ENCODE assay signal across 12 mouse cellular contexts in the genomic region with DNA sequence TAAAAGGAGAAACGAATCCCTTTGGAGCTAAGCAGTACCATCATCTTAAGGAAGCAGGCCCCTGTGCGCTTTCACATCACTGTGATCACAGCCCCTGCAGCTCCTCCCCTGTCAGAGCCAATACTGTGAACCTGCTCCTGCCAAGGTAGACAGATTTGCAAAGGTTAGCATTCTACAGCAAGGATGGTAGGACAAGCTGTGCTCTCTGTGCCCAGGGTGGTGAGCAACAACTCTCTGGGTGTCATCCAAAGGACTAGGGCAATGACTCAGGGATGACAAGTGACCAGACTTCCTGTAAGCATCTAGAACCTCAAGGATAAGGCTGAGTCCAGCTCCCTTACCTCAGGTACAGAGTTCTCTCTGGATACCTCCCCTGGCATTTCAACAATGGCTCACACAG.
"Had no signal": no experiment of that assay in that cellular context is flagged by ENCODE, and none has a peak within 500 bp of the region (broad histone marks: within the 10 kb centered on the region; RNA-seq: fewer than 3 reads in every experiment).

No protein-coding gene starts in this region.

- H3K4me3 ChIP-seq: intestine, embryonic 15.5 days; left cerebral cortex, adult 2 months; liver, embryonic 13.5 days had no signal

- H3K36me3 ChIP-seq: intestine, embryonic 15.5 days; liver, embryonic 13.5 days had no signal

- H3K27me3 ChIP-seq: intestine, embryonic 15.5 days; liver, embryonic 13.5 days had no signal

- H3K9me3 ChIP-seq: intestine, embryonic 15.5 days; liver, embryonic 13.5 days had no signal

- H3K4me1 ChIP-seq: intestine, embryonic 15.5 days; liver, embryonic 13.5 days had no signal

- H3K27ac ChIP-seq: intestine, embryonic 15.5 days; kidney, postnatal 0 days; left cerebral cortex, adult 2 months; liver, embryonic 13.5 days had no signal

- H3K4me2 ChIP-seq: intestine, embryonic 15.5 days; liver, embryonic 13.5 days; midbrain, embryonic 11.5 days had no signal

- DNase-seq: layer of hippocampus, adult 9-11 months; liver, embryonic 13.5 days; lung, adult 2 months; lung, postnatal 14 days; lung, postnatal 4 days; midbrain, embryonic 14.5 days; thymus, adult 18-20 months; thymus, postnatal 36 days had no signal

- ATAC-seq: intestine, embryonic 15.5 days had no signal

- H3K9ac ChIP-seq: intestine, embryonic 15.5 days; liver, embryonic 13.5 days had no signal
